Mouse (Mus musculus): ENCODE measurements around the gene Ly86.

The Ly86 gene

GRCm38 (mm10) chr13:37458557-37458956 is 113.5 kb downstream of the Ly86 start:
- DNase-seq (ENCODE audit: low spot score): no peak

DNA sequence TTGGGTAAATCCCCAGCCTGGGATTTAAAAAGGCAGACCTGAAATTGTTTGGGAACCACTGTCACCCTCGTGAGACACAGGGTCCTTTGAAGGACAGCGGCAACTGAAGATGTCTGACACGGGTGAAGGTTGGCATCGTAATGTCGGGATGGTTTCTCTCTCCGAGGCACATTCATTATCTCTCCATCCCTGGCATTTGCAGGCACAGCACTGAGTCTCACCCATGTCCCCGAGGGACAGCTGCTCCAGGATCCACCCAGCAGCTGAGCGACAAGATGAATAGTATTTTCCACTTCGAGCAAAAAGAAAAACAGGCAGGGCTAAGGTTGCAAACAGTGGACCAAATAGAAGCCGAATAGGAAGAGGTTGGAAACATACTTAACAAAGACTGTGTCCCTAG is 114.0 kb downstream of the Ly86 start:
- no peak for DNase-seq (ENCODE audit: low spot score)

GRCm38 (mm10) chr13:37459957-37460930 is 115.2 kb downstream of the Ly86 start:
- DNase-seq (ENCODE audit: low spot score): no peak

DNA sequence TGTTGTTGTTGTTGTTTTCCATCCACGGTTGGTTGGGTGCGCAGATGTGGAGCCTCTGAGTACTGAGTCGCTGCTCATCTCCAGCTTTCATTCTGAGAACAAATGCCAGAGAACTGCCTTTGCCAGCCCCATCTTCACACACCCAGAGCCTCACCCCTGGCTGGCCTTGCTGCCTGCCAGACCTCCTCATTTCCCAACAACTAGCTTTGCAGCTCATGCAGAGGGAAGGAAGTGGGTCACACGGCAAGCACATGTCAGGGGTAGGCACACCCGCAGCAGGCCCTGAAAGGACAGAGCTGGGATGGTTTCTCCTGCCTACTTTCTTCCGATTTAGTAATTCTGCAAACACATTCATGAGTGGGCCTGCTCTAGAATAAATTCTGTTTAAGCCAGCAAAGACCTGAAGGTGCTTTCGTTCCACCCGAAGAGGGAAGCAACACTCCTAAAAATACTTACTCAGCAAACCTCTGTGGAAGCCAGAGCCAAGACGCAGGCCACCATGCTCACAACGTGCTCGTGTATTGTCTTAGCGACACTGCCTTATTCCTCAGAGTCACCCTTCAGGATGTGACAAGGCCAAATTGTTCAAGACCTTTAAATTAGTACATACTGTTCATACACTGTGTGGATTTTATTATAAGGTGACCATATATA is 117.2 kb downstream of the Ly86 start:
- no peak for DNase-seq (ENCODE audit: low spot score)

- no peak for DNase-seq (ENCODE audit: low spot score)
Observed at GRCm38 (mm10) chr13:37465710-37466109, 120.7 kb downstream of the Ly86 start.

GRCm38 (mm10) chr13:37467795-37468194 is 122.8 kb downstream of the Ly86 start:
- DNase-seq (ENCODE audit: low spot score): no peak
